Comparison of ENCODE assay signal across 20 mouse cellular contexts in genomic region chr2:27406928-27407327, GRCm38 (mm10). TPM values are rescaled to one million over a fixed set of nuclear protein-coding genes. Genes with fewer than 3 reads are reported as not detected.
DNase-seq lines count a peak whose midpoint lies in the region; ATAC-seq and TF ChIP-seq lines count a peak whose summit lies in the region.
"Had no signal": no experiment of that assay in that cellular context is flagged by ENCODE, and none has a peak within 500 bp of the region (broad histone marks: within the 10 kb centered on the region; RNA-seq: fewer than 3 reads in every experiment).

No protein-coding gene starts in this region.

- H3K4me2 ChIP-seq in midbrain, embryonic 14.5 days (ENCODE audit: low read length), result no peak overlapping the region
- H3K4me2 ChIP-seq: forebrain, embryonic 15.5 days; hindbrain, embryonic 13.5 days had no signal

- ATAC-seq in CD4-positive, CD25-positive, alpha-beta regulatory T cell, adult 4 months, result peak; percentile 57
- no peak for ATAC-seq in midbrain, embryonic 14.5 days (ENCODE audit: low FRiP score, low TSS enrichment)
- ATAC-seq: forebrain, embryonic 15.5 days had no signal

- peak overlapping the region; percentile 21; the same call in 1 of the 2 replicates for H3K4me3 ChIP-seq in spleen, adult 2 months (ENCODE audit: extremely low read depth, insufficient read depth, insufficient read length)
- H3K4me3 ChIP-seq in midbrain, embryonic 14.5 days (replicated peaks; ENCODE audit: low read depth, low read length), result no peak overlapping the region
- H3K4me3 ChIP-seq: embryonic facial prominence, embryonic 10.5 days; forebrain, embryonic 15.5 days; heart, embryonic 10.5 days; hindbrain, embryonic 13.5 days had no signal

- peaks cover 66% of the 10 kb centered on the region; the same call in 1 of the 2 replicates for H3K4me1 ChIP-seq in spleen, adult 2 months (ENCODE audit: control insufficient read depth, insufficient read depth, insufficient read length)
- peaks cover 16% of the 10 kb centered on the region for H3K4me1 ChIP-seq in midbrain, embryonic 14.5 days (ENCODE audit: control insufficient read depth, insufficient read depth, low read length)

- no peak for TF ChIP-seq CTCF in spleen, adult 2 months (IDR thresholded peaks at IDR 0.05; ENCODE audit: extremely low read depth, insufficient read depth, insufficient read length, insufficient replicate concordance)

- H3K27me3 ChIP-seq in spleen, adult 2 months (ENCODE audit: control insufficient read depth, insufficient read depth, low read length), result no peaks in the 10 kb centered on the region
- H3K27me3 ChIP-seq in splenic B cell, adult 2 months (ENCODE audit: control insufficient read depth, insufficient read depth, low read length, poor library complexity, severe bottlenecking), result no peaks in the 10 kb centered on the region
- no peaks in the 10 kb centered on the region for H3K27me3 ChIP-seq in midbrain, embryonic 14.5 days (ENCODE audit: control insufficient read depth, insufficient read depth, low read length)
- H3K27me3 ChIP-seq: forebrain, embryonic 15.5 days; hindbrain, embryonic 13.5 days had no signal

- WGBS in spleen, adult 2 months, result 22% methylated on average over 5 of the region's 5 CpGs
- WGBS in midbrain, embryonic 14.5 days, result 91% methylated on average over 5 of the region's 5 CpGs

- DNase-seq in spleen, adult 2 months (ENCODE audit: low read depth in 1 of 2, low spot score in 2 of 2), result peak in 1 of 2 experiments; percentile 61
- DNase-seq in spleen, postnatal 4 days (ENCODE audit: low spot score in 2 of 2), result no peak
- DNase-seq in induced T-regulatory cell, adult 2 months (ENCODE audit: low read depth), result peak; percentile 53
- DNase-seq in splenic B cell, adult 2 months (ENCODE audit: low read depth, low spot score), result peak; percentile 69
- no peak for DNase-seq in midbrain, embryonic 14.5 days
- no peak for DNase-seq in Muller cell, postnatal 12 days (ENCODE audit: inconsistent ontology term)
- DNase-seq: adrenal gland, adult 8-10 months; adrenal gland, postnatal 36 days; cerebellum, adult 11 months; cerebellum, adult 8-10 months; gastrocnemius, postnatal 36 days; heart, adult 11 months; heart, postnatal 10 days; heart, postnatal 4 days; kidney, adult 11 months had no signal

- no peaks in the 10 kb centered on the region for H3K36me3 ChIP-seq in spleen, adult 2 months (ENCODE audit: control insufficient read depth, insufficient read depth, low read length)
- no peaks in the 10 kb centered on the region for H3K36me3 ChIP-seq in splenic B cell, adult 2 months (ENCODE audit: control insufficient read depth, insufficient read depth, low read length, poor library complexity, severe bottlenecking)
- no peaks in the 10 kb centered on the region for H3K36me3 ChIP-seq in midbrain, embryonic 14.5 days (ENCODE audit: control insufficient read depth, insufficient read depth, low read length)
- H3K36me3 ChIP-seq: embryonic facial prominence, embryonic 10.5 days; forebrain, embryonic 15.5 days; heart, embryonic 10.5 days; hindbrain, embryonic 13.5 days had no signal

- peak overlapping the region; percentile 53 for H3K27ac ChIP-seq in spleen, adult 2 months (ENCODE audit: insufficient read depth, low read length)
- no peak overlapping the region for H3K27ac ChIP-seq in midbrain, embryonic 14.5 days (replicated peaks; ENCODE audit: low read depth, low read length)
- H3K27ac ChIP-seq: forebrain, embryonic 15.5 days; heart, embryonic 10.5 days; hindbrain, embryonic 13.5 days had no signal

- H3K9ac ChIP-seq in midbrain, embryonic 14.5 days (replicated peaks; ENCODE audit: low read length), result no peak overlapping the region
- H3K9ac ChIP-seq: forebrain, embryonic 15.5 days; hindbrain, embryonic 13.5 days had no signal

- no peak for TF ChIP-seq POLR2A in spleen, adult 2 months (IDR thresholded peaks at IDR 0.05; ENCODE audit: low read depth, low read length)

- no peaks in the 10 kb centered on the region for H3K9me3 ChIP-seq in midbrain, embryonic 14.5 days (ENCODE audit: control insufficient read depth, low read length)
- H3K9me3 ChIP-seq: embryonic facial prominence, embryonic 10.5 days; forebrain, embryonic 15.5 days; heart, embryonic 10.5 days; hindbrain, embryonic 13.5 days had no signal

RNA-seq across cellular contexts. Expression of gene Vav2, which starts 19.9 kb away (rescaled TPM):
- polyA plus RNA-seq in spleen, adult 2 months (2012; rRNA removed), result 53.8 and 67.1 TPM in 2 replicates
- polyA plus RNA-seq in CD4-positive, CD25-positive, alpha-beta regulatory T cell, adult 4 months (2017; shearing (Covaris generic)), result 1 to 10 TPM; 9.9 to 10.0 TPM
- 14.1 and 16.4 TPM in 2 replicates for polyA plus RNA-seq in midbrain, embryonic 14.5 days (2014; fragmentation: Nextera tagmentation; extraction: Ambion mirVana)

RNA-seq across cellular contexts. Expression of gene Brd3os, which starts 35.2 kb away (rescaled TPM):
- polyA plus RNA-seq in spleen, adult 2 months (2012; rRNA removed), result 1.8 and 2.4 TPM in 2 replicates
- polyA plus RNA-seq in CD4-positive, CD25-positive, alpha-beta regulatory T cell, adult 4 months (2017; shearing (Covaris generic)), result under 1 TPM in 1 of 2 experiments, not detected in 1; 0.52 TPM
- polyA plus RNA-seq in midbrain, embryonic 14.5 days (2014; fragmentation: Nextera tagmentation; extraction: Ambion mirVana), result 37.8 and 45.1 TPM in 2 replicates

Comparison
In these comparisons a context has a peak if more than half of its experiments do, and no peak if none do; other contexts are left out.
1. DNase-seq: peak in induced T-regulatory cell, adult 2 months (single experiment) and splenic B cell, adult 2 months (single experiment); none in spleen, postnatal 4 days (0 of 2), midbrain, embryonic 14.5 days (single experiment) and Muller cell, postnatal 12 days (single experiment).
2. RNA of gene Brd3os, which starts 35.2 kb away (polyA plus RNA-seq): 37.8 to 45.1 TPM in midbrain, embryonic 14.5 days; 1.8 to 2.4 TPM in spleen, adult 2 months and 0.52 TPM in CD4-positive, CD25-positive, alpha-beta regulatory T cell, adult 4 months; every median in the first group is over 10 times any median in the second.